Mouse (Mus musculus): ENCODE measurements around the gene March1. TPM values are rescaled to one million over a fixed set of nuclear protein-coding genes. Genes with fewer than 3 reads are reported as not detected.

The March1 gene
- total and polyA plus RNA-seq, 3 experiments: 0.04 TPM; not detected in 2

GRCm38 (mm10) chr8:65781156-65781555, 163.5 kb downstream of the March1 start:
- H3K9me3 ChIP-seq (replicated peaks; ENCODE audit: insufficient read depth, low read length): no peaks in the 10 kb centered on the region
- H3K79me2 ChIP-seq (ENCODE audit: control insufficient read depth, insufficient read depth, low read length, poor library complexity): no peaks in the 10 kb centered on the region
- DNase-seq (ENCODE audit: low read depth, low spot score): no peak
- H3K27me3 ChIP-seq (ENCODE audit: control insufficient read depth in 1 of 2, insufficient read depth in 2 of 2, low read length in 2 of 2): no peaks in the 10 kb centered on the region
- no peaks in the 10 kb centered on the region for H3K4me1 ChIP-seq (ENCODE audit: control insufficient read depth in 1 of 2, insufficient read depth in 2 of 2, low read length in 2 of 2)
- TF ChIP-seq TBP (IDR thresholded peaks at IDR 0.05; ENCODE audit: low read depth, low read length): no peak
- TF ChIP-seq POLR2A (IDR thresholded peaks at IDR 0.05; ENCODE audit: control insufficient read depth in 1 of 2, insufficient read depth in 1 of 2, low read depth in 1 of 2, low read length in 2 of 2, poor library complexity in 1 of 2): no peak
- no peak for TF ChIP-seq MEF2A (IDR thresholded peaks at IDR 0.05; ENCODE audit: extremely low read depth, insufficient replicate concordance, low read depth, low read length, poor library complexity, severe bottlenecking)
- no peak for TF ChIP-seq MAX (IDR thresholded peaks at IDR 0.05; ENCODE audit: low read length)
- no peak for TF ChIP-seq KAT2A (conservative IDR thresholded peaks at IDR 0.05; ENCODE audit: low read depth, low read length)
- no peak for TF ChIP-seq CHD2 (IDR thresholded peaks at IDR 0.05; ENCODE audit: low read length)
- TF ChIP-seq RCOR1 (IDR thresholded peaks at IDR 0.05; ENCODE audit: low read depth, low read length): no peak
- TF ChIP-seq UBTF (IDR thresholded peaks at IDR 0.05; ENCODE audit: borderline replicate concordance, insufficient read depth, low read depth, low read length): no peak
- no peak for TF ChIP-seq GABPA (IDR thresholded peaks at IDR 0.05; ENCODE audit: low read depth, low read length)
- no peak for TF ChIP-seq EP300 (IDR thresholded peaks at IDR 0.05; ENCODE audit: low read depth in 1 of 2, low read length in 2 of 2)
- TF ChIP-seq ZC3H11A (IDR thresholded peaks at IDR 0.05; ENCODE audit: low read depth, low read length): no peak
- TF ChIP-seq TCF12 (IDR thresholded peaks at IDR 0.05; ENCODE audit: low read depth, low read length): no peak
- TF ChIP-seq TAL1 (IDR thresholded peaks at IDR 0.05; ENCODE audit: low read length): no peak
- no peak for TF ChIP-seq CHD1 (IDR thresholded peaks at IDR 0.05; ENCODE audit: low read depth, low read length)
- no peak for TF ChIP-seq MAFK (IDR thresholded peaks at IDR 0.05; ENCODE audit: borderline replicate concordance, low read depth, low read length)
- TF ChIP-seq HCFC1 (IDR thresholded peaks at IDR 0.05; ENCODE audit: low read depth, low read length): no peak
- no peak for TF ChIP-seq BHLHE40 (IDR thresholded peaks at IDR 0.05; ENCODE audit: borderline replicate concordance, low read depth, low read length)
- TF ChIP-seq NRF1 (IDR thresholded peaks at IDR 0.05; ENCODE audit: insufficient read depth, low read depth, low read length, poor library complexity, severe bottlenecking): no peak
- TF ChIP-seq MAZ (IDR thresholded peaks at IDR 0.05; ENCODE audit: low read depth, low read length): no peak
- no peak overlapping the region for H3K27ac ChIP-seq (ENCODE audit: control insufficient read depth, low read depth, low read length)
- H3K36me3 ChIP-seq (ENCODE audit: control insufficient read depth in 1 of 2, insufficient read depth in 2 of 2, low read length in 2 of 2): no peaks in the 10 kb centered on the region
- H3K4me3 ChIP-seq (ENCODE audit: control insufficient read depth in 1 of 2, insufficient read depth in 1 of 2, low read depth in 2 of 2, low read length in 2 of 2): no peak overlapping the region
- H3K9ac ChIP-seq (ENCODE audit: control insufficient read depth, low read depth, low read length, poor library complexity, severe bottlenecking): no peak overlapping the region

- H3K27me3 ChIP-seq (ENCODE audit: control insufficient read depth in 1 of 2, insufficient read depth in 2 of 2, low read length in 2 of 2): no peaks in the 10 kb centered on the region
- no peak overlapping the region for H3K27ac ChIP-seq (ENCODE audit: control insufficient read depth, low read depth, low read length)
- no peaks in the 10 kb centered on the region for H3K79me2 ChIP-seq (ENCODE audit: control insufficient read depth, insufficient read depth, low read length, poor library complexity)
- DNase-seq (ENCODE audit: low read depth, low spot score): no peak
- H3K4me1 ChIP-seq (ENCODE audit: control insufficient read depth in 1 of 2, insufficient read depth in 2 of 2, low read length in 2 of 2): no peaks in the 10 kb centered on the region
- no peak overlapping the region for H3K4me3 ChIP-seq (ENCODE audit: control insufficient read depth in 1 of 2, insufficient read depth in 1 of 2, low read depth in 2 of 2, low read length in 2 of 2)
- H3K36me3 ChIP-seq (ENCODE audit: control insufficient read depth in 1 of 2, insufficient read depth in 2 of 2, low read length in 2 of 2): no peaks in the 10 kb centered on the region
- TF ChIP-seq RAD21 (IDR thresholded peaks at IDR 0.05; ENCODE audit: low read depth, low read length) (no peak), BHLHE40 (IDR thresholded peaks at IDR 0.05; ENCODE audit: borderline replicate concordance, low read depth, low read length) (no peak), ZNF384 (IDR thresholded peaks at IDR 0.05; ENCODE audit: low read depth, low read length) (no peak), MYC (IDR thresholded peaks at IDR 0.05; ENCODE audit: low read depth, low read length) (no peak), ZC3H11A (IDR thresholded peaks at IDR 0.05; ENCODE audit: low read depth, low read length) (no peak), UBTF (IDR thresholded peaks at IDR 0.05; ENCODE audit: borderline replicate concordance, insufficient read depth, low read depth, low read length) (no peak), NRF1 (IDR thresholded peaks at IDR 0.05; ENCODE audit: insufficient read depth, low read depth, low read length, poor library complexity, severe bottlenecking) (no peak), NELFE (IDR thresholded peaks at IDR 0.05; ENCODE audit: low read depth, low read length) (no peak), TBP (IDR thresholded peaks at IDR 0.05; ENCODE audit: low read depth, low read length) (no peak), ELF1 (IDR thresholded peaks at IDR 0.05; ENCODE audit: low read depth, low read length) (no peak), MYB (IDR thresholded peaks at IDR 0.05; ENCODE audit: low read depth, low read length) (no peak), MAFK (IDR thresholded peaks at IDR 0.05; ENCODE audit: borderline replicate concordance, low read depth, low read length) (no peak), POLR2AphosphoS2 (IDR thresholded peaks at IDR 0.05; ENCODE audit: low read length) (no peak), SIN3A (IDR thresholded peaks at IDR 0.05; ENCODE audit: low read length) (no peak), TCF12 (IDR thresholded peaks at IDR 0.05; ENCODE audit: low read depth, low read length) (no peak), RCOR1 (IDR thresholded peaks at IDR 0.05; ENCODE audit: low read depth, low read length) (no peak), MAX (IDR thresholded peaks at IDR 0.05; ENCODE audit: low read length) (no peak), ZMIZ1 (IDR thresholded peaks at IDR 0.05; ENCODE audit: low read depth, low read length) (no peak), JUND (IDR thresholded peaks at IDR 0.05; ENCODE audit: low read depth, low read length) (no peak)
- H3K9me3 ChIP-seq (replicated peaks; ENCODE audit: insufficient read depth, low read length): no peaks in the 10 kb centered on the region
- H3K9ac ChIP-seq (ENCODE audit: control insufficient read depth, low read depth, low read length, poor library complexity, severe bottlenecking): no peak overlapping the region
Observed at GRCm38 (mm10) chr8:65812971-65813370, 195.3 kb downstream of the March1 start.

Data from MEL (cell line).